Comparison of ENCODE assay signal across 8 mouse cellular contexts in the genomic region with DNA sequence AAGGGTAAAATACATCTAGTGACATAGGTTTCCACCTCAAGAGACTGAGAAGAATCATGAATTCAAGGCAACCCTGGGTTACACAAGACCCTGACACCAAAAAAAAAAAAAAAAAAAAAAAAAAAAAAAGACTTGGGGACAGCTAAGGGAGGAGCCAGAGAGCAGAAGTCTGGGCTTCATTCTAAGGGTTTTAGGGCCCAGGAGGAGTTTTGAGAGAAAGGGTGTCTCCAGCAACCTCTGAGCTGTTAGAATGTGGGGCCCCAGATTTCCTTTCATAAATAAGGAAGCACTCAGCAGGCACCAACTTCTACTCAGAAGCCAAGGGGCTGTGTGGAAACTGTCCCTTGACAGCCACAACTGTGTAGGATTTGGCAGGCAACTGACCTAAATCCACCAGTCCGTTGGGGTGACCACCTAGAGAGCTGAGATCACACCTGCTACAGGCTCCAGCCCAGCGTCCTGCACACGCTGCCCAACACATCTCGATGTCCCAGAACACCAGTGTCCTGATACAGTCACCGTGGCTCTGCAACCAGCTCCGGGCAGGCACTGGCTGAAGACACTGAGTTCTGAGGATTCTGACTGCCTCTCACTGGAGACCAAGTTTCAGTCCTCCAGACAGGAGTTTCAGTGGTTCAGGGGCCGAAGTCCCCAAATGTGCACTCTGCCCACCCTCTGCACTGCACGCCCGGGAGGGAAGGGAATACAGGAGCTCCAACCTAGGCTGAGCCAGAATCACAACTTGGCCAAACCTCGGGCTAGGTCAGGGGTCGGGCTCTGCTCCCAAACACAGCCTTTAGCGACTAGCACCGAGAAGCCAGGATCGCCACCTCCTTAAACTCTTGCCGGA. TPM values are rescaled to one million over a fixed set of nuclear protein-coding genes. Genes with fewer than 3 reads are reported as not detected.
DNase-seq lines count a peak whose midpoint lies in the region; ATAC-seq and TF ChIP-seq lines count a peak whose summit lies in the region.

No protein-coding gene starts in this region.

- peaks cover 43% of the 10 kb centered on the region for H3K79me3 ChIP-seq in C2C12 (ENCODE audit: low read depth)

- H3K4me1 ChIP-seq in embryonic facial prominence, embryonic 11.5 days (ENCODE audit: control insufficient read depth, insufficient read depth, low read length): no peaks in the 10 kb centered on the region; the same call in 1 of the 2 replicates
- peaks cover 51% of the 10 kb centered on the region for H3K4me1 ChIP-seq in hindbrain, embryonic 13.5 days (replicated peaks)
- H3K4me1 ChIP-seq in limb, embryonic 15.5 days: peaks cover 35% of the 10 kb centered on the region
- H3K4me1 ChIP-seq in midbrain, postnatal 0 days (ENCODE audit: insufficient read depth, low read length): peaks cover 5% of the 10 kb centered on the region

- no peaks in the 10 kb centered on the region for H3K9me3 ChIP-seq in embryonic facial prominence, embryonic 11.5 days (replicated peaks; ENCODE audit: control insufficient read depth, low read length)
- no peaks in the 10 kb centered on the region for H3K9me3 ChIP-seq in hindbrain, embryonic 13.5 days
- no peaks in the 10 kb centered on the region for H3K9me3 ChIP-seq in limb, embryonic 15.5 days
- no peaks in the 10 kb centered on the region for H3K9me3 ChIP-seq in midbrain, postnatal 0 days (ENCODE audit: low read length)

- no peak for TF ChIP-seq CTCF in C2C12 (IDR thresholded peaks at IDR 0.05; ENCODE audit: control insufficient read depth, insufficient read depth, insufficient read length)
- TF ChIP-seq CTCF in midbrain, postnatal 0 days (IDR thresholded peaks at IDR 0.05): no peak

- peak overlapping the region; percentile 79 for H3K27ac ChIP-seq in embryonic facial prominence, embryonic 11.5 days (replicated peaks; ENCODE audit: low read depth, low read length)
- H3K27ac ChIP-seq in hindbrain, embryonic 13.5 days: peak overlapping the region; percentile 91
- peak overlapping the region; percentile 89 for H3K27ac ChIP-seq in limb, embryonic 15.5 days
- H3K27ac ChIP-seq in midbrain, postnatal 0 days (ENCODE audit: low read depth, low read length): peak overlapping the region; percentile 90

- no peaks in the 10 kb centered on the region for H3K27me3 ChIP-seq in C2C12 (ENCODE audit: control insufficient read depth, insufficient read depth, insufficient read length)
- no peaks in the 10 kb centered on the region for H3K27me3 ChIP-seq in embryonic facial prominence, embryonic 11.5 days (ENCODE audit: control insufficient read depth, insufficient read depth, low read length)
- H3K27me3 ChIP-seq in hindbrain, embryonic 13.5 days: no peaks in the 10 kb centered on the region
- H3K27me3 ChIP-seq in limb, embryonic 15.5 days: no peaks in the 10 kb centered on the region; the same call in 1 of the 2 replicates
- H3K27me3 ChIP-seq in midbrain, postnatal 0 days (ENCODE audit: insufficient read depth, low read length): no peaks in the 10 kb centered on the region

- peak overlapping the region; percentile 100 for H3ac ChIP-seq in C2C12 (ENCODE audit: control insufficient read depth, insufficient read length, low read depth)

- DNase-seq in CD4-positive, CD25-positive, alpha-beta regulatory T cell, adult 2 months (ENCODE audit: low read depth, low spot score): peak; percentile 51
- DNase-seq in embryonic facial prominence, embryonic 11.5 days (ENCODE audit: low spot score): peak; percentile 35
- DNase-seq in midbrain, postnatal 0 days (ENCODE audit: low spot score): no peak
- no peak for DNase-seq in c-Kit-positive CD71-positive TER-119-positive erythroid progenitor cells, embryonic 14.5 days (ENCODE audit: low spot score)

- peak overlapping the region; percentile 83 for H3K4me2 ChIP-seq in embryonic facial prominence, embryonic 11.5 days (ENCODE audit: low read depth, low read length)
- peak overlapping the region; percentile 93 for H3K4me2 ChIP-seq in hindbrain, embryonic 13.5 days
- H3K4me2 ChIP-seq in limb, embryonic 15.5 days: peak overlapping the region; percentile 81
- H3K4me2 ChIP-seq in midbrain, postnatal 0 days (ENCODE audit: low read depth, low read length, poor library complexity, severe bottlenecking): peak overlapping the region; percentile 87

- H3K9ac ChIP-seq in embryonic facial prominence, embryonic 11.5 days (replicated peaks; ENCODE audit: low read length): peak overlapping the region; percentile 93
- H3K9ac ChIP-seq in hindbrain, embryonic 13.5 days: peak overlapping the region; percentile 95
- peak overlapping the region; percentile 90 for H3K9ac ChIP-seq in limb, embryonic 15.5 days
- peak overlapping the region; percentile 83 for H3K9ac ChIP-seq in midbrain, postnatal 0 days (replicated peaks; ENCODE audit: low read length, poor library complexity, severe bottlenecking)

- no peak for ATAC-seq in CD4-positive, CD25-positive, alpha-beta regulatory T cell, adult 4 months
- ATAC-seq in embryonic facial prominence, embryonic 11.5 days (replicated peaks; ENCODE audit: insufficient number of reproducible peaks, low FRiP score, low TSS enrichment, low read depth): peak; percentile 7; the same call in 1 of the 2 replicates
- ATAC-seq in hindbrain, embryonic 13.5 days (ENCODE audit: low FRiP score): peak; percentile 0; the same call in 1 of the 2 replicates
- no peak for ATAC-seq in limb, embryonic 15.5 days (ENCODE audit: insufficient number of reproducible peaks, low FRiP score, low TSS enrichment, low read depth)
- ATAC-seq in midbrain, postnatal 0 days (ENCODE audit: low FRiP score): no peak; the same call in 1 of the 2 replicates

- 0% methylated on average over 15 of the region's 15 CpGs for WGBS in embryonic facial prominence, embryonic 11.5 days
- WGBS in hindbrain, embryonic 13.5 days: under 1% methylated on average over 15 of the region's 15 CpGs
- WGBS in limb, embryonic 15.5 days: under 1% methylated on average over 15 of the region's 15 CpGs
- 2% methylated on average over 15 of the region's 15 CpGs for WGBS in midbrain, postnatal 0 days

- peak overlapping the region; percentile 69 for H3K4me3 ChIP-seq in C2C12 (ENCODE audit: insufficient read depth, poor library complexity, severe bottlenecking)
- peak overlapping the region; percentile 91 for H3K4me3 ChIP-seq in embryonic facial prominence, embryonic 11.5 days (ENCODE audit: low read depth, low read length)
- H3K4me3 ChIP-seq in hindbrain, embryonic 13.5 days: peak overlapping the region; percentile 92
- H3K4me3 ChIP-seq in limb, embryonic 15.5 days: peak overlapping the region; percentile 90
- peak overlapping the region; percentile 77 for H3K4me3 ChIP-seq in midbrain, postnatal 0 days (ENCODE audit: low read depth, low read length)

- H3K79me2 ChIP-seq in C2C12 (ENCODE audit: control insufficient read depth, insufficient read depth): peaks cover 52% of the 10 kb centered on the region

- no peaks in the 10 kb centered on the region for H3K36me3 ChIP-seq in C2C12 (ENCODE audit: control insufficient read depth, insufficient read depth)
- no peaks in the 10 kb centered on the region for H3K36me3 ChIP-seq in embryonic facial prominence, embryonic 11.5 days (replicated peaks; ENCODE audit: control insufficient read depth, insufficient read depth, low read depth, low read length)
- H3K36me3 ChIP-seq in hindbrain, embryonic 13.5 days: no peaks in the 10 kb centered on the region
- H3K36me3 ChIP-seq in limb, embryonic 15.5 days: no peaks in the 10 kb centered on the region
- H3K36me3 ChIP-seq in midbrain, postnatal 0 days (ENCODE audit: insufficient read depth, low read length): no peaks in the 10 kb centered on the region

TF ChIP-seq in C2C12, 6 proteins besides CTCF, POLR2A, EP300 and RAD21:
- TF ChIP-seq FOSL1 (IDR thresholded peaks at IDR 0.05; ENCODE audit: insufficient read depth, low read length, poor library complexity, severe bottlenecking) (no peak), MYOD1 (IDR thresholded peaks at IDR 0.05; ENCODE audit: control insufficient read depth, insufficient read length, low read depth) (no peak), CEBPB (IDR thresholded peaks at IDR 0.05; ENCODE audit: low read depth) (no peak), USF1 (IDR thresholded peaks at IDR 0.05; ENCODE audit: low read depth) (no peak), MAX (IDR thresholded peaks at IDR 0.05) (no peak), MYOG (IDR thresholded peaks at IDR 0.05; ENCODE audit: control insufficient read depth, extremely low read depth, insufficient read length) (no peak)
TF ChIP-seq in C2C12: peak in this region for 0.

RNA-seq across cellular contexts. Expression of a gene that starts 0.9 kb away (rescaled TPM):
- 10 to 100 TPM; 62.4 to 88.4 TPM for polyA plus RNA-seq in CD4-positive, CD25-positive, alpha-beta regulatory T cell, adult 4 months (2017; shearing (Covaris generic))
- polyA plus RNA-seq in C2C12 (2012; fragmentation: generic; extraction: Trizol): 41.5 TPM
- polyA plus RNA-seq in embryonic facial prominence, embryonic 11.5 days (2014; fragmentation: Nextera tagmentation; extraction: Ambion mirVana): 92.5 and 95.0 TPM in 2 replicates
- 76.4 and 77.0 TPM in 2 replicates for polyA plus RNA-seq in hindbrain, embryonic 13.5 days (2015; fragmentation: Nextera tagmentation; extraction: Ambion mirVana)
- polyA plus RNA-seq in limb, embryonic 15.5 days (2015; fragmentation: Nextera tagmentation; extraction: Ambion mirVana): 70.3 and 76.9 TPM in 2 replicates
- total RNA-seq in midbrain, postnatal 0 days (2014; rRNA removed): 31.2 and 31.8 TPM in 2 replicates
- 28.3 and 31.3 TPM in 2 replicates for polyA plus RNA-seq in midbrain, postnatal 0 days (2015; fragmentation: Nextera tagmentation; extraction: Ambion mirVana)

RNA-seq across cellular contexts. Expression of a gene that starts 47.9 kb away (rescaled TPM):
- 10 to 100 TPM; 12.4 to 13.4 TPM for polyA plus RNA-seq in CD4-positive, CD25-positive, alpha-beta regulatory T cell, adult 4 months (2017; shearing (Covaris generic))
- 3.2 TPM for polyA plus RNA-seq in C2C12 (2012; fragmentation: generic; extraction: Trizol)
- polyA plus RNA-seq in embryonic facial prominence, embryonic 11.5 days (2014; fragmentation: Nextera tagmentation; extraction: Ambion mirVana): 33.1 and 42.1 TPM in 2 replicates
- polyA plus RNA-seq in hindbrain, embryonic 13.5 days (2015; fragmentation: Nextera tagmentation; extraction: Ambion mirVana): 78.5 and 81.6 TPM in 2 replicates
- polyA plus RNA-seq in limb, embryonic 15.5 days (2015; fragmentation: Nextera tagmentation; extraction: Ambion mirVana): 38.0 and 39.6 TPM in 2 replicates
- 50.0 and 66.3 TPM in 2 replicates for total RNA-seq in midbrain, postnatal 0 days (2014; rRNA removed)
- polyA plus RNA-seq in midbrain, postnatal 0 days (2015; fragmentation: Nextera tagmentation; extraction: Ambion mirVana): 110 and 124 TPM in 2 replicates

Comparison
In these comparisons a context has a peak if more than half of its experiments do, and no peak if none do; other contexts are left out.
1. DNase-seq: peak in CD4-positive, CD25-positive, alpha-beta regulatory T cell, adult 2 months (single experiment) and embryonic facial prominence, embryonic 11.5 days (single experiment); none in midbrain, postnatal 0 days (single experiment) and c-Kit-positive CD71-positive TER-119-positive erythroid progenitor cells, embryonic 14.5 days (single experiment).
2. ATAC-seq: peak in embryonic facial prominence, embryonic 11.5 days (single experiment) and hindbrain, embryonic 13.5 days (single experiment); none in CD4-positive, CD25-positive, alpha-beta regulatory T cell, adult 4 months (single experiment), limb, embryonic 15.5 days (single experiment) and midbrain, postnatal 0 days (single experiment).
3. Peak in every context shown above with its lines, with median percentiles within 50 percentile points of each other: H3K4me3 ChIP-seq, H3K27ac ChIP-seq, H3K4me2 ChIP-seq and H3K9ac ChIP-seq.